Mouse (Mus musculus) granulocyte monocyte progenitor cell, adult 5-6 weeks (primary cell): ENCODE results near the gene Olfr137. TPM values are rescaled to one million over a fixed set of nuclear protein-coding genes. Genes with fewer than 3 reads are reported as not detected.

Experiments
- ATAC-seq: replicated peaks from 2 replicates; pipeline ENCODE4 v1.8.0; 2016; ENCODE audit warnings: mild to moderate bottlenecking, moderate TSS enrichment, inconsistent platforms; ENCODE audit not compliant: poor library complexity, severe bottlenecking
- total RNA-seq, 2 experiments: library from RNA; stranded (forward) in 1 of 2; stranded (reverse) in 1 of 2; fragments of 200-712, 200-1000 nt in 1 of 2; fragments of >200 nt in 1 of 2; fragmentation: Nextera tagmentation in 1 of 2; gene quantifications; 2 replicates each; pipeline ENCODE4 v1.2.3; 2014 to 2017

The Olfr137 gene
- total RNA-seq (2014; fragmentation: Nextera tagmentation), result not detected in 2 replicates
- not detected in 2 replicates for total RNA-seq (2017)

DNA sequence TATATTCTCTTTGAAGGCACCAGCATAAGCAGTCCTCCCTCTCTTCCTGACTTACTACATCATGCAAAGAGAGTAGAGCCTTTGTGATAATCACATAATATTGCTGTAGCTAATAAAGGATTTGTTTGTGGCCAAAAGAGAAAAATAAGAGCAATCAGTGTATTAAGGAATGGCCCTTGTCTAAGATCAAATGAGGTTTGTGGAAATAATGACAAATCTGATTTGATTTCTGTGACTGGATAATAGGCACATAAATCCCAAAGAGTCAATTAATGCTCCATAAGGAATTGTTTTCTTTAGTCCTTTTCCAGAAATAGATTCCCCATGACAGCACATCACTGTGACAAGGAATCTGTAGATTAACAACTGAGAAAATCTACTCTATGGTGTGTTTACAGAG lies at the start of gene Olfr137:
Gene Olfr137 (minus strand): TSS at position 101 of the 400 bp plus-strand sequence.
- ATAC-seq, result no peak

GRCm38 (mm10) chr17:38329531-38329930 lies 22.2 kb upstream of the Olfr137 start, which contains the start of gene Olfr136:
Gene Olfr136, plus strand, starts transcription at chr17:38329831.
- ATAC-seq, result no peak

- no peak for ATAC-seq
Observed at GRCm38 (mm10) chr17:38260735-38261134, 46.6 kb downstream of the Olfr137 start, which contains the start of gene Olfr138. Gene Olfr138, plus strand, starts transcription at chr17:38261035.

Other genes with a start within 250 kb of the Olfr137 start
- not detected in 2 replicates for gene Olfr129, start 247.5 kb downstream of the Olfr137 start, total RNA-seq (2014; fragmentation: Nextera tagmentation)
- not detected in 2 replicates for gene Olfr129, start 247.5 kb downstream of the Olfr137 start, total RNA-seq (2017)
- gene Olfr130, start 243.6 kb downstream of the Olfr137 start, total RNA-seq (2014; fragmentation: Nextera tagmentation), result not detected in 2 replicates
- gene Olfr130, start 243.6 kb downstream of the Olfr137 start, total RNA-seq (2017), result not detected in 2 replicates
- gene Olfr131, start 218.9 kb downstream of the Olfr137 start, total RNA-seq (2014; fragmentation: Nextera tagmentation), result not detected in 2 replicates
- not detected in 2 replicates for gene Olfr131, start 218.9 kb downstream of the Olfr137 start, total RNA-seq (2017)
- not detected in 2 replicates for gene Olfr132, start 173.0 kb downstream of the Olfr137 start, total RNA-seq (2014; fragmentation: Nextera tagmentation)
- not detected in 2 replicates for gene Olfr132, start 173.0 kb downstream of the Olfr137 start, total RNA-seq (2017)
- gene Olfr133, start 162.3 kb downstream of the Olfr137 start, total RNA-seq (2014; fragmentation: Nextera tagmentation), result not detected in 2 replicates
- not detected in 2 replicates for gene Olfr133, start 162.3 kb downstream of the Olfr137 start, total RNA-seq (2017)
- not detected in 2 replicates for gene Olfr134, start 136.2 kb downstream of the Olfr137 start, total RNA-seq (2014; fragmentation: Nextera tagmentation)
- gene Olfr134, start 136.2 kb downstream of the Olfr137 start, total RNA-seq (2017), result not detected in 2 replicates
- gene Olfr135, start 103.2 kb downstream of the Olfr137 start, total RNA-seq (2014; fragmentation: Nextera tagmentation), result not detected in 2 replicates
- not detected in 2 replicates for gene Olfr135, start 103.2 kb downstream of the Olfr137 start, total RNA-seq (2017)
- gene Olfr138, start 46.5 kb downstream of the Olfr137 start, total RNA-seq (2014; fragmentation: Nextera tagmentation), result not detected in 2 replicates
- gene Olfr138, start 46.5 kb downstream of the Olfr137 start, total RNA-seq (2017), result not detected in 2 replicates
- not detected in 2 replicates for gene Olfr136, start 22.3 kb upstream of the Olfr137 start, total RNA-seq (2014; fragmentation: Nextera tagmentation)
- not detected in 2 replicates for gene Olfr136, start 22.3 kb upstream of the Olfr137 start, total RNA-seq (2017)
- gene Esp36, start 112.6 kb upstream of the Olfr137 start, total RNA-seq (2014; fragmentation: Nextera tagmentation), result not detected in 2 replicates
- gene Esp36, start 112.6 kb upstream of the Olfr137 start, total RNA-seq (2017), result not detected in 2 replicates
- gene Esp34, start 246.6 kb upstream of the Olfr137 start, total RNA-seq (2014; fragmentation: Nextera tagmentation), result not detected in 2 replicates
- not detected in 2 replicates for gene Esp34, start 246.6 kb upstream of the Olfr137 start, total RNA-seq (2017)